Comparison of ENCODE assay signal across 9 mouse cellular contexts in genomic region chr6:125379781-125380180, GRCm38 (mm10). TPM values are rescaled to one million over a fixed set of nuclear protein-coding genes. Genes with fewer than 3 reads are reported as not detected.
DNase-seq lines count a peak whose midpoint lies in the region; ATAC-seq and TF ChIP-seq lines count a peak whose summit lies in the region.
"Had no signal": no experiment of that assay in that cellular context is flagged by ENCODE, and none has a peak within 500 bp of the region (broad histone marks: within the 10 kb centered on the region; RNA-seq: fewer than 3 reads in every experiment).

No protein-coding gene starts in this region.

- H3K36me3 ChIP-seq in heart, embryonic 10.5 days: no peaks in the 10 kb centered on the region
- no peaks in the 10 kb centered on the region for H3K36me3 ChIP-seq in intestine, embryonic 14.5 days (ENCODE audit: control insufficient read depth, insufficient read depth, low read length)
- no peaks in the 10 kb centered on the region for H3K36me3 ChIP-seq in liver, postnatal 0 days (replicated peaks; ENCODE audit: insufficient read depth, low read length)

- TF ChIP-seq CTCF in liver, postnatal 0 days (IDR thresholded peaks at IDR 0.05; ENCODE audit: low read depth): no peak

- no peak for DNase-seq in heart, embryonic 10.5 days (ENCODE audit: low spot score)
- no peak for DNase-seq in heart, adult 8-10 months (ENCODE audit: low spot score)
- DNase-seq in MN1 (ENCODE audit: low spot score): peak; percentile 34
- peak; percentile 61 for DNase-seq in intestine, embryonic 14.5 days (ENCODE audit: low spot score)
- peak; percentile 16 for DNase-seq in liver, postnatal 0 days
- DNase-seq in testis, postnatal 10 days (ENCODE audit: low spot score): no peak
- DNase-seq in cerebellum, adult 8-10 months: no peak

- H3K27me3 ChIP-seq in heart, embryonic 10.5 days (ENCODE audit: insufficient read depth, poor library complexity, severe bottlenecking): peaks cover 93% of the 10 kb centered on the region
- H3K27me3 ChIP-seq in intestine, embryonic 14.5 days (replicated peaks; ENCODE audit: control insufficient read depth, insufficient read depth, low read length): peaks cover 21% of the 10 kb centered on the region
- H3K27me3 ChIP-seq in liver, postnatal 0 days (ENCODE audit: insufficient read depth, low read length): peaks cover 13% of the 10 kb centered on the region; the same call in 1 of the 2 replicates

- 2% methylated on average over 9 of the region's 9 CpGs for WGBS in heart, embryonic 10.5 days
- WGBS in intestine, embryonic 14.5 days: 6% methylated on average over 9 of the region's 9 CpGs
- WGBS in liver, postnatal 0 days (ENCODE audit: insufficient replicate concordance): 22% methylated on average over 9 of the region's 9 CpGs

- H3K9ac ChIP-seq in intestine, embryonic 14.5 days (ENCODE audit: low read length): no peak overlapping the region
- peak overlapping the region; percentile 55 for H3K9ac ChIP-seq in liver, postnatal 0 days (replicated peaks)

- no peaks in the 10 kb centered on the region for H3K9me3 ChIP-seq in heart, embryonic 10.5 days
- no peaks in the 10 kb centered on the region for H3K9me3 ChIP-seq in intestine, embryonic 14.5 days (ENCODE audit: control insufficient read depth, low read length)
- H3K9me3 ChIP-seq in liver, postnatal 0 days (ENCODE audit: low read length): no peaks in the 10 kb centered on the region

- no peak overlapping the region for H3K27ac ChIP-seq in heart, embryonic 10.5 days
- no peak overlapping the region for H3K27ac ChIP-seq in intestine, embryonic 14.5 days (ENCODE audit: low read depth)
- H3K27ac ChIP-seq in liver, postnatal 0 days (ENCODE audit: low read depth): no peak overlapping the region

- H3K4me3 ChIP-seq in heart, embryonic 10.5 days: peak overlapping the region; percentile 52
- peak overlapping the region; percentile 37 for H3K4me3 ChIP-seq in intestine, embryonic 14.5 days (ENCODE audit: low read depth, low read length)
- H3K4me3 ChIP-seq in liver, postnatal 0 days (ENCODE audit: low read depth, low read length): peak overlapping the region; percentile 50

- TF ChIP-seq EP300 in liver, postnatal 0 days (IDR thresholded peaks at IDR 0.05; ENCODE audit: low read depth): no peak

- peaks cover 41% of the 10 kb centered on the region for H3K4me1 ChIP-seq in heart, embryonic 10.5 days
- peaks cover 22% of the 10 kb centered on the region for H3K4me1 ChIP-seq in intestine, embryonic 14.5 days (replicated peaks; ENCODE audit: control insufficient read depth, insufficient read depth, low read length)
- H3K4me1 ChIP-seq in liver, postnatal 0 days (ENCODE audit: insufficient read depth): peaks cover 18% of the 10 kb centered on the region

- no peak for ATAC-seq in intestine, embryonic 14.5 days (replicated peaks; ENCODE audit: low FRiP score, low TSS enrichment, low read depth)
- no peak for ATAC-seq in liver, postnatal 0 days
- no peak for ATAC-seq in erythroblast, adult 5-6 weeks (replicated peaks; ENCODE audit: low FRiP score, poor library complexity, severe bottlenecking)
- ATAC-seq: inflammation-experienced regulatory T-cells, adult 6 months had no signal

- H3K4me2 ChIP-seq in intestine, embryonic 14.5 days (ENCODE audit: low read length): peak overlapping the region; percentile 76
- H3K4me2 ChIP-seq in liver, postnatal 0 days (ENCODE audit: low read depth, low read length): peak overlapping the region; percentile 77

RNA-seq across cellular contexts. Expression of gene Plekhg6, which starts 0.8 kb away (rescaled TPM):
- 0.20 TPM in 1 of 2 replicates, not detected in the other for polyA plus RNA-seq in heart, embryonic 10.5 days (2016; fragmentation: Nextera tagmentation; extraction: Ambion mirVana)
- under 1 TPM in 2 of 4 experiments, not detected in 2; 0.06 to 0.09 TPM for total RNA-seq in heart, adult 8-10 months (2022)
- 2.4 and 2.8 TPM in 2 replicates for polyA plus RNA-seq in intestine, embryonic 14.5 days (2014; fragmentation: Nextera tagmentation; extraction: Ambion mirVana)
- 1.1 and 1.2 TPM in 2 replicates for polyA plus RNA-seq in liver, postnatal 0 days (2015; fragmentation: Nextera tagmentation; extraction: Ambion mirVana)
- not detected in 2 replicates for total RNA-seq in erythroblast, adult 5-6 weeks (2015; ENCODE audit: low replicate concordance)
- not detected in 2 replicates for total RNA-seq in erythroblast, adult 5-6 weeks (2017; ENCODE audit: low replicate concordance)
- polyA plus RNA-seq: inflammation-experienced regulatory T-cells, adult 6 months had no signal

RNA-seq across cellular contexts. Expression of gene Tnfrsf1a, which starts 30.6 kb away (rescaled TPM):
- polyA plus RNA-seq in heart, embryonic 10.5 days (2016; fragmentation: Nextera tagmentation; extraction: Ambion mirVana): 33.6 and 35.3 TPM in 2 replicates
- 10 to 100 TPM; 50.4 to 54.8 (median 52.8) TPM for total RNA-seq in heart, adult 8-10 months (2022)
- 60.6 and 63.3 TPM in 2 replicates for polyA plus RNA-seq in intestine, embryonic 14.5 days (2014; fragmentation: Nextera tagmentation; extraction: Ambion mirVana)
- polyA plus RNA-seq in liver, postnatal 0 days (2015; fragmentation: Nextera tagmentation; extraction: Ambion mirVana): 40.5 and 41.1 TPM in 2 replicates
- 18.8 and 24.8 TPM in 2 replicates for total RNA-seq in erythroblast, adult 5-6 weeks (2015; ENCODE audit: low replicate concordance)
- total RNA-seq in erythroblast, adult 5-6 weeks (2017; ENCODE audit: low replicate concordance): 7.2 and 13.8 TPM in 2 replicates

RNA-seq across cellular contexts. Expression of gene Scnn1a, which starts 59.3 kb away (rescaled TPM):
- 0.65 and 0.98 TPM in 2 replicates for polyA plus RNA-seq in heart, embryonic 10.5 days (2016; fragmentation: Nextera tagmentation; extraction: Ambion mirVana)
- under 1 TPM; 0.46 to 0.80 (median 0.58) TPM for total RNA-seq in heart, adult 8-10 months (2022)
- polyA plus RNA-seq in intestine, embryonic 14.5 days (2014; fragmentation: Nextera tagmentation; extraction: Ambion mirVana): 2.0 TPM in 2 replicates
- polyA plus RNA-seq in liver, postnatal 0 days (2015; fragmentation: Nextera tagmentation; extraction: Ambion mirVana): 0.76 and 1.1 TPM in 2 replicates
- 4.6 and 7.9 TPM in 2 replicates for total RNA-seq in erythroblast, adult 5-6 weeks (2015; ENCODE audit: low replicate concordance)
- not detected in 2 replicates for total RNA-seq in erythroblast, adult 5-6 weeks (2017; ENCODE audit: low replicate concordance)
- polyA plus RNA-seq: inflammation-experienced regulatory T-cells, adult 6 months had no signal

Comparison
In these comparisons a context has a peak if more than half of its experiments do, and no peak if none do; other contexts are left out.
1. DNase-seq: peak in MN1 (single experiment), intestine, embryonic 14.5 days (single experiment) and liver, postnatal 0 days (single experiment); none in heart, embryonic 10.5 days (single experiment), heart, adult 8-10 months (single experiment), testis, postnatal 10 days (single experiment) and cerebellum, adult 8-10 months (single experiment).
2. Peak in every context shown above with its lines, with median percentiles within 50 percentile points of each other: H3K4me3 ChIP-seq.